Mouse (Mus musculus): ENCODE results near the gene Bdh1. TPM values are rescaled to one million over a fixed set of nuclear protein-coding genes. Genes with fewer than 3 reads are reported as not detected.

Bdh1 gene
- total and polyA plus RNA-seq, 2 experiments from 2014 or later, result 88.1 to 113 TPM

- Histone ChIP-seq H3K9me3 (ENCODE audit: low read length) (no peaks in the 10 kb centered on the region), H3K4me2 (ENCODE audit: low read depth, low read length, poor library complexity, severe bottlenecking) (no peak overlapping the region), H3K27me3 (ENCODE audit: insufficient read depth, low read length) (no peaks in the 10 kb centered on the region), H3K4me3 (ENCODE audit: low read depth, low read length) (no peak overlapping the region), H3K9ac (replicated peaks; ENCODE audit: low read length, poor library complexity, severe bottlenecking) (no peak overlapping the region), H3K4me1 (ENCODE audit: insufficient read depth, low read length) (no peaks in the 10 kb centered on the region), H3K36me3 (ENCODE audit: insufficient read depth, low read length) (peaks cover 53% of the 10 kb centered on the region), H3K27ac (ENCODE audit: low read depth, low read length) (no peak overlapping the region)
- WGBS, result 85% methylated on average over 4 of the region's 4 CpGs
- no peak for TF ChIP-seq CTCF (IDR thresholded peaks at IDR 0.05)
- no peak for DNase-seq (ENCODE audit: low spot score)
- ATAC-seq (ENCODE audit: low FRiP score), result no peak
Measured at GRCm38 (mm10) chr16:31454013-31454412, 31.9 kb downstream of the Bdh1 start.

- Histone ChIP-seq H3K36me3 (ENCODE audit: insufficient read depth, low read length) (peaks cover 46% of the 10 kb centered on the region), H3K27ac (ENCODE audit: low read depth, low read length) (no peak overlapping the region), H3K4me2 (ENCODE audit: low read depth, low read length, poor library complexity, severe bottlenecking) (no peak overlapping the region), H3K9me3 (ENCODE audit: low read length) (no peaks in the 10 kb centered on the region), H3K4me1 (ENCODE audit: insufficient read depth, low read length) (no peaks in the 10 kb centered on the region), H3K27me3 (ENCODE audit: insufficient read depth, low read length) (no peaks in the 10 kb centered on the region), H3K9ac (replicated peaks; ENCODE audit: low read length, poor library complexity, severe bottlenecking) (no peak overlapping the region), H3K4me3 (ENCODE audit: low read depth, low read length) (no peak overlapping the region)
- DNase-seq (ENCODE audit: low spot score) (no peak), ATAC-seq (ENCODE audit: low FRiP score) (no peak)
- no peak for TF ChIP-seq CTCF (IDR thresholded peaks at IDR 0.05)
- 80% methylated on average over 21 of the region's 21 CpGs for WGBS
Measured at GRCm38 (mm10) chr16:31455276-31456045, 33.4 kb downstream of the Bdh1 start.

DNA sequence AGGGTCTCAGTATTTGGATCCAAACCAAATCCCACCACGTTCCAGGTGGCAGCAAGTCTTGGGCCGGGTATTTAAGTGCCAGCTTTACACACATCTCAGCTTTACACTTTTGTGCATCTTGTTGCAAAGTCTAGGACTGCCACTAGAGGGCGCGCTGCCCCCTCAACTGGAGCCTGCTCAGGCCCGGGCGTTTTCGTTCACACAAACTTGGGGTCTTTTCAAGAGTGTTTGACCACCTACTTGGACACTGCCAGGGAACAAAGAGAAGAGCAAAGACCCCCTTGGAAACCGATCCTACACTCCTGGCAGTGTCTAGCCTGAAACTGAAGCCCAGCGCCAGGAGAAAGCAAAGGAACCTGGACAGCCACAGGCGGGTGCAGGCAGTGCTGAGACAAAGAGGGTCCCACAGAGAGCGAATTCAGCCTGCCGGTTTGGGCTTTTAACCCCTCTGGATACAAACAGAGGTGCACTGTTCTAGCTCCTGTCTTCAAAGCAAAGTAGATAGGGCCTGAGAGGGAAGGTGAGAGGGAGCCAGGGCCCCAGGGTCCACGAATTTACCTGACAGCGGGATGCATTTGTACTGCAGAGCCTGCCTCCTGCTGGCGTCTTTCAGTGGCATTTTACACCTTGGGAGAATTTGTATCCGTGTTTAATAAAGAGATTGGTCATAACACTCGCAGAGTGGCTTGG, 36.3 kb downstream of the Bdh1 start:
- TF ChIP-seq CTCF (IDR thresholded peaks at IDR 0.05), result peak; percentile 94
- H3K9ac ChIP-seq (replicated peaks; ENCODE audit: low read length, poor library complexity, severe bottlenecking), result 0 out of 2 replicates have a peak overlapping the region, but pooled peaks have one; percentile 48

GRCm38 (mm10) chr16:31459968-31460461, 37.9 kb downstream of the Bdh1 start:
- H3K9ac ChIP-seq (replicated peaks; ENCODE audit: low read length, poor library complexity, severe bottlenecking), result no peak overlapping the region
- no peak for TF ChIP-seq CTCF (IDR thresholded peaks at IDR 0.05)
- H3K27me3 ChIP-seq (ENCODE audit: insufficient read depth, low read length), result no peaks in the 10 kb centered on the region
- no peaks in the 10 kb centered on the region for H3K4me1 ChIP-seq (ENCODE audit: insufficient read depth, low read length)
- H3K27ac ChIP-seq (ENCODE audit: low read depth, low read length), result no peak overlapping the region
- ATAC-seq (ENCODE audit: low FRiP score), result no peak
- no peak overlapping the region for H3K4me2 ChIP-seq (ENCODE audit: low read depth, low read length, poor library complexity, severe bottlenecking)
- 39% methylated on average over 10 of the region's 10 CpGs for WGBS
- no peak for DNase-seq (ENCODE audit: low spot score)
- no peaks in the 10 kb centered on the region for H3K9me3 ChIP-seq (ENCODE audit: low read length)
- peaks cover 22% of the 10 kb centered on the region for H3K36me3 ChIP-seq (ENCODE audit: insufficient read depth, low read length)
- no peak overlapping the region for H3K4me3 ChIP-seq (ENCODE audit: low read depth, low read length)

More for the DNA sequence above, 36.3 kb downstream of the Bdh1 start:
- peak overlapping the region; percentile 44 for H3K4me2 ChIP-seq (ENCODE audit: low read depth, low read length, poor library complexity, severe bottlenecking)
- peaks cover 30% of the 10 kb centered on the region for H3K36me3 ChIP-seq (ENCODE audit: insufficient read depth, low read length)
- H3K4me1 ChIP-seq (ENCODE audit: insufficient read depth, low read length), result no peaks in the 10 kb centered on the region
- 3% methylated on average over 17 of the region's 17 CpGs for WGBS
- no peaks in the 10 kb centered on the region for H3K27me3 ChIP-seq (ENCODE audit: insufficient read depth, low read length)
- ATAC-seq (ENCODE audit: low FRiP score), result peak; percentile 68; the same call in 1 of the 2 replicates
- no peak overlapping the region for H3K27ac ChIP-seq (ENCODE audit: low read depth, low read length)
- H3K4me3 ChIP-seq (ENCODE audit: low read depth, low read length), result peak overlapping the region; percentile 22; the same call in 1 of the 2 replicates
- DNase-seq (ENCODE audit: low spot score), result peak; percentile 84
- no peaks in the 10 kb centered on the region for H3K9me3 ChIP-seq (ENCODE audit: low read length)

- 56% methylated on average over 13 of the region's 13 CpGs for WGBS
- Histone ChIP-seq H3K27me3 (ENCODE audit: insufficient read depth, low read length) (no peaks in the 10 kb centered on the region), H3K9ac (replicated peaks; ENCODE audit: low read length, poor library complexity, severe bottlenecking) (no peak overlapping the region), H3K4me2 (ENCODE audit: low read depth, low read length, poor library complexity, severe bottlenecking) (no peak overlapping the region), H3K9me3 (ENCODE audit: low read length) (no peaks in the 10 kb centered on the region), H3K4me1 (ENCODE audit: insufficient read depth, low read length) (no peaks in the 10 kb centered on the region), H3K36me3 (ENCODE audit: insufficient read depth, low read length) (peaks cover 18% of the 10 kb centered on the region), H3K4me3 (ENCODE audit: low read depth, low read length) (no peak overlapping the region), H3K27ac (ENCODE audit: low read depth, low read length) (no peak overlapping the region)
- no peak for DNase-seq (ENCODE audit: low spot score)
- no peak for ATAC-seq (ENCODE audit: low FRiP score)
- no peak for TF ChIP-seq CTCF (IDR thresholded peaks at IDR 0.05)
Measured at GRCm38 (mm10) chr16:31460506-31460905, 38.4 kb downstream of the Bdh1 start.

DNA sequence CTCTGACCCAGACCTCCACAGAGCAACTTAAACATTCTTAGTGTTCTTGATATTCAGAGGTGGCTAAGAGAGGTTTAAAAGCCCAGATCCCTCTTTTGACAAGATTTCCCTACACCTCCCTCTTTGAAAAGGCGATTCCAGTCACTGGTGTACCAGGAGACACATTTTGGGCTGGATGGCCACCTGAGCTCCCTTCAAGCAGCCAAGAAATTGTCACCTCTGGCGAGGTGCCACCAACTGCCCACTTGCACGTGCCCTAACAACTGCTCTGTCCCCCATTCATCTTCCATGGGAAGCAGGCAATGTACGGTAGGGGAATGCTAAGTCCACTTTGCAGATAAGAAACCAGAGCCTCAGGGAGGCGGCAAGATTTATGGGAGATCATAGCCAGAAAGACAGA, 39.0 kb downstream of the Bdh1 start:
- DNase-seq (ENCODE audit: low spot score) (no peak), ATAC-seq (ENCODE audit: low FRiP score) (no peak)
- no peak for TF ChIP-seq CTCF (IDR thresholded peaks at IDR 0.05)
- Histone ChIP-seq H3K9ac (replicated peaks; ENCODE audit: low read length, poor library complexity, severe bottlenecking) (no peak overlapping the region), H3K4me1 (ENCODE audit: insufficient read depth, low read length) (no peaks in the 10 kb centered on the region), H3K36me3 (ENCODE audit: insufficient read depth, low read length) (peaks cover 14% of the 10 kb centered on the region), H3K9me3 (ENCODE audit: low read length) (no peaks in the 10 kb centered on the region), H3K27me3 (ENCODE audit: insufficient read depth, low read length) (no peaks in the 10 kb centered on the region), H3K4me3 (ENCODE audit: low read depth, low read length) (no peak overlapping the region), H3K4me2 (ENCODE audit: low read depth, low read length, poor library complexity, severe bottlenecking) (no peak overlapping the region), H3K27ac (ENCODE audit: low read depth, low read length) (no peak overlapping the region)
- WGBS, result 88% methylated on average over 5 of the region's 5 CpGs
